Mouse (Mus musculus): ENCODE data around the gene Fam24a.

- TF ChIP-seq CTCF (IDR thresholded peaks at IDR 0.05; ENCODE audit: borderline replicate concordance, control insufficient read depth, extremely low read depth, insufficient read depth, low read length, poor library complexity) (no peak), POLR2A (IDR thresholded peaks at IDR 0.05; ENCODE audit: control insufficient read depth, extremely low read depth, insufficient read depth, low read length, poor library complexity) (no peak)
Measured at GRCm38 (mm10) chr7:131362269-131362614, 28.6 kb downstream of the Fam24a start.
